Mouse (Mus musculus) heart, adult 2 months (tissue): ENCODE data around the gene Jagn1.
A peak's percentile ranks its signal among the peaks of the same experiment; 100 is the strongest.

Source experiments
- CTCF ChIP-seq: fragments of 200-600 bp; IDR thresholded peaks from 2 replicates; pipeline ENCODE4 v1.8.1; 2022; ENCODE audit warnings: antibody characterized with exemption, mild to moderate bottlenecking, moderate library complexity
- EP300 ChIP-seq: fragments of 200-500 bp; IDR thresholded peaks from 2 replicates; pipeline ENCODE4 v1.6.1; 2011; ENCODE audit warnings: low read depth, low read length, control low read depth; ENCODE audit not compliant: insufficient read depth
- POLR2A ChIP-seq: fragments of 200-500 bp; IDR thresholded peaks from 2 replicates; pipeline ENCODE4 v1.6.1; 2011; ENCODE audit warnings: mild to moderate bottlenecking, low read depth, low read length, control low read depth; ENCODE audit not compliant: insufficient read depth

DNA sequence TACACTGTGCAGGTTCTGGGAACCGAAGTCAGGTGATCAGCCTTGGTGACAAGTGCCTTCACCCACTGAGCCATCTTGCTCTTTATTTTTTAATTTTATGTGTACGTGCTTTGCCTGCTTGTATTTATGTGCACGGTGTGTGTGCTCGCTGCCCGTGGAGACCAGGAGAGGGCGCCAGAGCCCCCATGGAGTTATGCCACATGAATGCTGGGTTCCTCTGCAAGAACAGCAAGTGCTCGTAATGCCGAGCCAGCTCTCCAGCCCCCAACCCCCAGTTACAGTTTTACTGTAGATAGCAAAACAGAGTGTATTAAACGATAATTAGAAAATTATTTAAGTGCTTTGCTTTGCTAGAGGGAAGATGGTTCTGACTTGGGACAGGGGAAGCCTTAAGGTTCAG, 35.7 kb upstream of the Jagn1 start:
- peak; percentile 27 for TF ChIP-seq CTCF
- TF ChIP-seq POLR2A, result no peak
- TF ChIP-seq EP300, result no peak
